Mouse (Mus musculus): ENCODE results near the gene Lrfn2.

Gene Lrfn2

GRCm38 (mm10) chr17:48931621-48932405 lies at the start of gene Lrfn2:
Gene Lrfn2, plus strand, starts transcription at chr17:48932379.
- in situ Hi-C loops (cut with MboI; ENCODE audit: low pct_unique_long_range_greater_than_20kb in 1 of 2, low sequenced_read_pairs in 2 of 2, unreplicated experiment in 1 of 2) = loop anchor here in 1 of 2 experiments (25.0 kb wide), 1 partner anchor 255 kb away; no protein-coding TSS in a partner anchor

DNA sequence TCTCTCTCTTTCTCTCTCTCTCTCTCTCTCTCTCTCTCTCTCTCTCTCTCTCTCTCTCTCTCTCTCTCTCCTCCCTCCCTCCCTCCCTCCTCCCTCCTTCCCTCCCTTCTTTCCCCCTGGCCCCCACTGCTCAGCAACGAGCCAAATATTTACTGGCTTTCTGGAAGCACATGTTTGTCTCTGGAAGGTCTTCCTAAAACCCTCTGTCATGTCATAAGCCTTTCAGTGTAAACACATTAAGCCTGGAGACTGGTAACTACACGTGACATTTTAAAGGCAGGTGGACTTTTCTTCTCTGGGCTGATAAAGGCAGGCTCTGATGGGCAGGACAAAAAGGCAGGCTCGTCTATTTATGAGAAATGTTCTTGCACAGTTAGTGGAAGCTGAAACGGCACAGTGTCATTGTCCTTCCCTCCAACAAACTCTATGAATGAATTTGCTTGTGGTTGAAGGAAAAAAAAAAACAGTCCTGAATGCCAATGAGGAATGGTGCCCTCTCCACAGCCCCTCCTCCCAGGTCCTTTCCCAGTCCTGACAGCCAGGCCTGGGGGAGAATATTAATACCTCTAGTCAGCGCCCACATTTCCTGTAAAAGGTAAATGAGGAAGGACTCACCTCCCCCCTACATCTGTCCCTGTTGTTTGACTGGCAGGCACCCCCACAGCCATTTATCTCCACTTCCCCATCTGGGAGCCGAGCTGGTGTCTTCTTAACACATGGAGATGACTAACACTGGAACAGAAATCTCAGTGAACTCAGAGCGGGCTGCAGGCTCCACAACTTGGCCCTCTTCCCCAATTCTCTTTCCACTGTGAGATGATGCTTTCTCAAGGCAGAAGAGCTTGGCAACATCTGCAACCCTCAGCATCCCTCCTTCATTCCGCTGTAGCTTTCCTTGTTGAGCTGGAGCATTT lies 44.5 kb upstream of the Lrfn2 start:
- in situ Hi-C loops (cut with MboI; ENCODE audit: low pct_unique_long_range_greater_than_20kb in 1 of 2, low sequenced_read_pairs in 2 of 2, unreplicated experiment in 1 of 2) = no loop called here

DNA sequence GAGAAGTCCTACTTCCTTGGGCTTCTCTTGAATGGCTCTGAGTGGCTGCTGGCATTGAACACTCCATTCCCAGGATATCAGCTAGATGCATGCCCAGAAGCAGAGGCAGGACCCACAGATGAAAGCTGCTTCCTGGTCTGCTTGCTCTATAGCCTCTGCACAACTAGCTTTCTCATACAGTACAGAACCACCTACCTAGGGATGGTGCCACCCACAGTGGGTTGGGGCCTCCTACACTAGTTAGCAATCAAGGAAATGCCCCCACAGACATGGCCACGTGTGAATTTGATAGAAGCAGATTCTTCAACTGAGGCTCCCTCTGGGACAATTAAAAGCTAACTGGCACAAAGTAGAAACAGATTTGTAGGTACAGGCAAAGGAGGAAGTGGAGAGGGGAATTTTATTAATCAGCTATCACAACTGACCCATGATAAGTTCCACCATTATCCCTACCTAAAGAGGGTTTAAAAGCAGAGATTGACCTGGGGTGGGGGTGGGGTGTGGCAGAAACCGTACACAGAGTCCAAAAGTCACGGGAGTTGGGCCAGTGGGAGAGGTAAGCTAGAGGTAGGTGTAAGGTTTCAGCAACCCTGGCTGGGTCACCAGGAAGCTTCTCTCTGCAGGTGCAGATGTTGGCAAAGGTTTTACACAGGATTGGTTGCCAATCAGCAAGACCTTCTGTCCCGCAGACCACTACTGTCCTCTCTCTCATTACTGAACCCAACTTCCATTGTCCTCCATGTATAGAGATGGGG lies 26.7 kb upstream of the Lrfn2 start:
- in situ Hi-C loops (cut with MboI; ENCODE audit: low pct_unique_long_range_greater_than_20kb in 1 of 2, low sequenced_read_pairs in 2 of 2, unreplicated experiment in 1 of 2) = no loop called here

GRCm38 (mm10) chr17:48913437-48913836 lies 18.7 kb upstream of the Lrfn2 start:
- in situ Hi-C loops (cut with MboI; ENCODE audit: low pct_unique_long_range_greater_than_20kb in 1 of 2, low sequenced_read_pairs in 2 of 2, unreplicated experiment in 1 of 2) = no loop called here

DNA sequence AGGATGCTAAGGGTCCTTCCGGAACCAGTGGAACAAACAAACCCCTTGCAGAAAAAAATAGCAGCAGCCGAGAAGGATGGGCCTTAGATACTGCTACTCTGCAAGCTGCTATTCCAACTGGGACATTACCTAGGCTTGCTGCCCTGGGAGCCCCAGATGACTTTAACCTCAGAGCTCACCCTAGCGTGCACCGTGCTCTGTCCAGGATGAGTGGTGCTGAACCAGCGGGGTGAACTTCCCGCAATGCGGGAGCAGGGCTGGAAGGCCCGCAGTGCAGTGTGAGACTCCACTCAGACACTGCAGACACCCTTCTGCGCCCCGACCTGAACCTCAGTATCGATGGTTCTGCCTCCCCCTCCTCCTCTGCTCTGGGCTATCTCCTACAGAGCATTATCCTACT lies 14.8 kb upstream of the Lrfn2 start:
- in situ Hi-C loops (cut with MboI; ENCODE audit: low pct_unique_long_range_greater_than_20kb in 1 of 2, low sequenced_read_pairs in 2 of 2, unreplicated experiment in 1 of 2) = no loop called here

- in situ Hi-C loops (cut with MboI; ENCODE audit: low pct_unique_long_range_greater_than_20kb in 1 of 2, low sequenced_read_pairs in 2 of 2, unreplicated experiment in 1 of 2) = no loop called here
These were observed 13.7 kb upstream of the Lrfn2 start for GRCm38 (mm10) chr17:48918458-48918857.

GRCm38 (mm10) chr17:48922905-48923304 lies 9.3 kb upstream of the Lrfn2 start:
- in situ Hi-C loops (cut with MboI; ENCODE audit: low pct_unique_long_range_greater_than_20kb in 1 of 2, low sequenced_read_pairs in 2 of 2, unreplicated experiment in 1 of 2) = no loop called here

DNA sequence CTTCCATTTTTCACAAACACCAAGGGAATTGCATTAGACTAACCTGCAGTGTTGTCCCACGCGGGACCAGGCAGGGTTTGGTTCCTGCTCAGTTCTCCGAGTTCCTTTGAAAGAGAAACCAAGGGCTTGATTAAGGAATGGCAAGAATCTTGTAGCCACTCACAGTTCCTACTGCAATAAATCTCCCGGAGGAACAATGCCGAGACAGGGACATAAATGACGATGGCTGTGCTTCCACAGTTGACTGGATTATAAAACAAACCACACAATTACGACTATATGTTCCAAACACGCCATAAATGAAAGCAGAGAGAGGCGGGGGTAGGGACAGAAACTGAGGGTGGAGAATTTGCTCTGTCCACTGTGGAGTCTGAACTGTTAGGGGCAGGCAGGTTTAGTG lies 6.8 kb upstream of the Lrfn2 start:
- in situ Hi-C loops (cut with MboI; ENCODE audit: low pct_unique_long_range_greater_than_20kb in 1 of 2, low sequenced_read_pairs in 2 of 2, unreplicated experiment in 1 of 2) = loop anchor here in 1 of 2 experiments (25.0 kb wide), 1 partner anchor 262 kb away; no protein-coding TSS in a partner anchor

GRCm38 (mm10) chr17:48930994-48931393 lies 1.2 kb upstream of the Lrfn2 start:
- in situ Hi-C loops (cut with MboI; ENCODE audit: low pct_unique_long_range_greater_than_20kb in 1 of 2, low sequenced_read_pairs in 2 of 2, unreplicated experiment in 1 of 2) = loop anchor here in 1 of 2 experiments (25.0 kb wide), 1 partner anchor 256 kb away; no protein-coding TSS in a partner anchor

GRCm38 (mm10) chr17:48932406-48932906 lies 277 bp downstream of the Lrfn2 start:
- in situ Hi-C loops (cut with MboI; ENCODE audit: low pct_unique_long_range_greater_than_20kb in 1 of 2, low sequenced_read_pairs in 2 of 2, unreplicated experiment in 1 of 2) = loop anchor here in 1 of 2 experiments (25.0 kb wide), 1 partner anchor 255 kb away; no protein-coding TSS in a partner anchor

DNA sequence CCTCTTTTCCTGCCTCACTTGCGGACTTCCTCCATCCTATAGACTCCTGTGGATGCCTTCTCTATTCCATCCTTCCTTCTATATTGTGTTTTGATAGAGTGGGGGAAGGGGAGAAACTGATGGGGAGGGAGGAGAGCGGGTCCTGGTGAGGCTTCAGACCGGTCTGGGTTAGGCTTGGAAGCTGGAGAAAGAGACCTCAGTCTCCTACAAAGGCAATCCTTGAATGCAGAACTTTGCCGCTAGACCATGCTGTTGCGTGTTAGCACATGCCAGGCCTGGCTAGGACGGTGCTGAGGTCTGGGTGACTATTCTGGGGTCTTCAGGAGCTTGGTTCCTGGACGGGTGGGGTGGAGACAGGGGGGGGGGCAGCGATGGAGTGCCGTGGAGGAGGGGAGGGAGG lies 737 bp downstream of the Lrfn2 start:
- in situ Hi-C loops (cut with MboI; ENCODE audit: low pct_unique_long_range_greater_than_20kb in 1 of 2, low sequenced_read_pairs in 2 of 2, unreplicated experiment in 1 of 2) = loop anchor here in 1 of 2 experiments (25.0 kb wide), 1 partner anchor 254 kb away; no protein-coding TSS in a partner anchor

- in situ Hi-C loops (cut with MboI; ENCODE audit: low pct_unique_long_range_greater_than_20kb in 1 of 2, low sequenced_read_pairs in 2 of 2, unreplicated experiment in 1 of 2) = loop anchor here (5.0 to 25.0 kb wide), 2 partner anchors 252 kb away; no protein-coding TSS in a partner anchor
These were observed 3.0 kb downstream of the Lrfn2 start for GRCm38 (mm10) chr17:48935201-48935600.

- in situ Hi-C loops (cut with MboI; ENCODE audit: low pct_unique_long_range_greater_than_20kb in 1 of 2, low sequenced_read_pairs in 2 of 2, unreplicated experiment in 1 of 2) = loop anchor here (5.0 to 25.0 kb wide), 2 partner anchors 251 kb away; no protein-coding TSS in a partner anchor
These were observed 4.4 kb downstream of the Lrfn2 start for GRCm38 (mm10) chr17:48936445-48937141.

- in situ Hi-C loops (cut with MboI; ENCODE audit: low pct_unique_long_range_greater_than_20kb in 1 of 2, low sequenced_read_pairs in 2 of 2, unreplicated experiment in 1 of 2) = loop anchor here (5.0 to 25.0 kb wide), 2 partner anchors 249 kb away; no protein-coding TSS in a partner anchor
These were observed 6.6 kb downstream of the Lrfn2 start for GRCm38 (mm10) chr17:48938711-48939220.

DNA sequence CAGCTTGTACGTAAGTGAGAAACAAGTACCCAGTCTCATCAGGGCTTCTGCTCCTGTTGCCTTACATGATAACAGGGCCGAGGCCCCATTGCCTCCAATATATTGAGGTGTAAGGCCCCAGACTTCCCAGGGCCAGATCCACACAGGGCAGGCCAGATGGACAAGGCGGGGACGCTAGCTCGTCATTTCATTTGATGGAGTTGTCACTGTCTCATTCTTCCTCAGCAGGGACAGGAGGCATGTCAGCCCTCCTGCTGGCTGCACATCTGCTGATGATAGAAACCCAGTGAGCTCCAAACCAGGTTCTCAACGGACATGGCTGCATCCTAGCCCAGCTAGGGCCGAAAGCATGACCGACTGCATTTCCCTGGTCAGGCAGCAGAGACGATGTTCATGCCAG lies 14.1 kb downstream of the Lrfn2 start:
- in situ Hi-C loops (cut with MboI; ENCODE audit: low pct_unique_long_range_greater_than_20kb in 1 of 2, low sequenced_read_pairs in 2 of 2, unreplicated experiment in 1 of 2) = loop anchor here in 1 of 2 experiments (25.0 kb wide), 1 partner anchor 241 kb away; no protein-coding TSS in a partner anchor

DNA sequence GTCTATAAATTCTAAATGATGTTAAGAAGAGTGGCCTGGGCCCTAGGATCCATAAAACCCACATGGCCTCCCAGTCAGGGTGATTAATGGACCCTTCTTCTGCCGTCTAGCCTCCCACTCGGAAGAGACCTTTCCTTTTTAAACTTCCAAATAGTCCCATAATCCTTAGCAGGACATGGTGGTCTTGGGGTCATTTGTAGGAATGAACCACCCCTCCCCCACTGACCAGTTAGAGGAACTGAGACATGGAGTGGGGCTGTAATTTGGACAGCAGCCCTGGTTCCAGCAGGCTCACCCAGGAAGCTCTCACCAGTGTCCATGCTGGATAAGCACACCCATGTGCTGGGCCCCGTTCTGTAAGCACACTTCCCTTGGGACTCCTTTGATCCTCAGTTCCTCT lies 14.6 kb downstream of the Lrfn2 start:
- in situ Hi-C loops (cut with MboI; ENCODE audit: low pct_unique_long_range_greater_than_20kb in 1 of 2, low sequenced_read_pairs in 2 of 2, unreplicated experiment in 1 of 2) = loop anchor here in 1 of 2 experiments (25.0 kb wide), 1 partner anchor 241 kb away; no protein-coding TSS in a partner anchor

- in situ Hi-C loops (cut with MboI; ENCODE audit: low pct_unique_long_range_greater_than_20kb in 1 of 2, low sequenced_read_pairs in 2 of 2, unreplicated experiment in 1 of 2) = no loop called here
These were observed 19.1 kb downstream of the Lrfn2 start for GRCm38 (mm10) chr17:48951250-48951649.

All from mouse embryonic stem cell (cell line).